8 mouse cellular contexts compared by ENCODE assay signal in genomic region chr9:57940861-57941638, GRCm38 (mm10). TPM values are rescaled to one million over a fixed set of nuclear protein-coding genes. Genes with fewer than 3 reads are reported as not detected.
DNase-seq lines count a peak whose midpoint lies in the region; ATAC-seq and TF ChIP-seq lines count a peak whose summit lies in the region.

No protein-coding gene starts in this region.

- peak overlapping the region; percentile 100 for H3K4me2 ChIP-seq in heart, embryonic 15.5 days
- peak overlapping the region; percentile 98 for H3K4me2 ChIP-seq in liver, postnatal 0 days (ENCODE audit: low read depth, low read length)

- H3K4me1 ChIP-seq in megakaryocyte, embryonic 14.5 days = peaks cover 95% of the 10 kb centered on the region
- H3K4me1 ChIP-seq in heart, embryonic 15.5 days (replicated peaks) = peaks cover 25% of the 10 kb centered on the region
- peaks cover 7% of the 10 kb centered on the region for H3K4me1 ChIP-seq in liver, postnatal 0 days (ENCODE audit: insufficient read depth)

- H3K27me3 ChIP-seq in megakaryocyte, embryonic 14.5 days (replicated peaks) = peaks cover 29% of the 10 kb centered on the region
- peaks cover 76% of the 10 kb centered on the region for H3K27me3 ChIP-seq in heart, embryonic 15.5 days
- H3K27me3 ChIP-seq in liver, postnatal 0 days (ENCODE audit: insufficient read depth, low read length) = peaks cover 73% of the 10 kb centered on the region

- no peak overlapping the region for H3K27ac ChIP-seq in heart, embryonic 15.5 days
- H3K27ac ChIP-seq in liver, postnatal 0 days (ENCODE audit: low read depth) = no peak overlapping the region

- 4% methylated on average over 28 of the region's 28 CpGs for WGBS in heart, embryonic 15.5 days
- 7% methylated on average over 27 of the region's 28 CpGs for WGBS in liver, postnatal 0 days (ENCODE audit: insufficient replicate concordance)

- peaks cover 11% of the 10 kb centered on the region for H3K36me3 ChIP-seq in megakaryocyte, embryonic 14.5 days (replicated peaks; ENCODE audit: low read length)
- no peaks in the 10 kb centered on the region for H3K36me3 ChIP-seq in heart, embryonic 15.5 days
- H3K36me3 ChIP-seq in liver, postnatal 0 days (replicated peaks; ENCODE audit: insufficient read depth, low read length) = no peaks in the 10 kb centered on the region

- H3K9ac ChIP-seq in heart, embryonic 15.5 days = peak overlapping the region; percentile 74
- H3K9ac ChIP-seq in liver, postnatal 0 days (replicated peaks) = no peak overlapping the region; the same call in 1 of the 2 replicates

- TF ChIP-seq CTCF in liver, postnatal 0 days (IDR thresholded peaks at IDR 0.05; ENCODE audit: low read depth) = no peak

- H3K9me3 ChIP-seq in megakaryocyte, embryonic 14.5 days = no peaks in the 10 kb centered on the region
- H3K9me3 ChIP-seq in heart, embryonic 15.5 days (replicated peaks) = no peaks in the 10 kb centered on the region
- no peaks in the 10 kb centered on the region for H3K9me3 ChIP-seq in liver, postnatal 0 days (ENCODE audit: low read length)

- peak; percentile 82 for DNase-seq in cerebellum, adult 9-11 months
- DNase-seq in liver, postnatal 0 days = no peak
- peak; percentile 45 for DNase-seq in thymus, postnatal 0 days (ENCODE audit: low spot score)
- no peak for DNase-seq in spleen, postnatal 10 days (ENCODE audit: low spot score in 2 of 2)

- no peak for ATAC-seq in megakaryocyte, adult 5-6 weeks (ENCODE audit: poor library complexity, severe bottlenecking)
- no peak for ATAC-seq in heart, embryonic 15.5 days (replicated peaks; ENCODE audit: insufficient number of reproducible peaks, insufficient read depth, low FRiP score, low read depth)
- no peak for ATAC-seq in liver, postnatal 0 days
- ATAC-seq in granulocyte monocyte progenitor cell, adult 5-6 weeks (replicated peaks; ENCODE audit: poor library complexity, severe bottlenecking) = no peak; the same call in 1 of the 2 replicates

- peak overlapping the region; percentile 96 for H3K4me3 ChIP-seq in megakaryocyte, embryonic 14.5 days (replicated peaks)
- peak overlapping the region; percentile 83 for H3K4me3 ChIP-seq in heart, embryonic 15.5 days
- peak overlapping the region; percentile 64 for H3K4me3 ChIP-seq in liver, postnatal 0 days (ENCODE audit: low read depth, low read length)

- TF ChIP-seq EP300 in liver, postnatal 0 days (IDR thresholded peaks at IDR 0.05; ENCODE audit: low read depth) = no peak

RNA-seq across cellular contexts. Expression of gene Sema7a, which starts 1.1 kb away (rescaled TPM):
- polyA plus RNA-seq in megakaryocyte, embryonic 14.5 days (2012; ENCODE audit: insufficient read depth, low replicate concordance) = 7.2 and 10.4 TPM in 2 replicates
- total RNA-seq in megakaryocyte, adult 5-6 weeks (2015) = 1.1 and 1.4 TPM in 2 replicates
- 3.9 and 5.0 TPM in 2 replicates for total RNA-seq in megakaryocyte, adult 5-6 weeks (2017)
- 0.58 and 0.66 TPM in 2 replicates for polyA plus RNA-seq in heart, embryonic 15.5 days (2015; fragmentation: Nextera tagmentation; extraction: Ambion mirVana)
- polyA plus RNA-seq in liver, postnatal 0 days (2015; fragmentation: Nextera tagmentation; extraction: Ambion mirVana) = 0.11 TPM in 1 of 2 replicates, not detected in the other
- 3.4 and 4.0 TPM in 2 replicates for polyA plus RNA-seq in thymus, postnatal 0 days (2015; fragmentation: Nextera tagmentation; extraction: Ambion mirVana)
- 0.51 TPM in 1 of 2 replicates, not detected in the other for total RNA-seq in granulocyte monocyte progenitor cell, adult 5-6 weeks (2014; fragmentation: Nextera tagmentation)
- total RNA-seq in granulocyte monocyte progenitor cell, adult 5-6 weeks (2017) = 0.26 TPM in 1 of 2 replicates, not detected in the other

RNA-seq across cellular contexts. Expression of gene Ubl7, which starts 30.3 kb away (rescaled TPM):
- 138 and 474 TPM in 2 replicates for polyA plus RNA-seq in megakaryocyte, embryonic 14.5 days (2012; ENCODE audit: insufficient read depth, low replicate concordance)
- 82.3 and 95.7 TPM in 2 replicates for total RNA-seq in megakaryocyte, adult 5-6 weeks (2015)
- 22.8 and 27.7 TPM in 2 replicates for total RNA-seq in megakaryocyte, adult 5-6 weeks (2017)
- 100 and 102 TPM in 2 replicates for polyA plus RNA-seq in heart, embryonic 15.5 days (2015; fragmentation: Nextera tagmentation; extraction: Ambion mirVana)
- polyA plus RNA-seq in liver, postnatal 0 days (2015; fragmentation: Nextera tagmentation; extraction: Ambion mirVana) = 51.2 and 51.4 TPM in 2 replicates
- 125 and 133 TPM in 2 replicates for polyA plus RNA-seq in thymus, postnatal 0 days (2015; fragmentation: Nextera tagmentation; extraction: Ambion mirVana)
- total RNA-seq in granulocyte monocyte progenitor cell, adult 5-6 weeks (2014; fragmentation: Nextera tagmentation) = 84.9 and 113 TPM in 2 replicates
- total RNA-seq in granulocyte monocyte progenitor cell, adult 5-6 weeks (2017) = 11.7 and 19.3 TPM in 2 replicates

Comparison
In these comparisons a context has a peak if more than half of its experiments do, and no peak if none do; other contexts are left out.
1. DNase-seq: peak in cerebellum, adult 9-11 months (single experiment) and thymus, postnatal 0 days (single experiment); none in liver, postnatal 0 days (single experiment) and spleen, postnatal 10 days (0 of 2).
2. Peak in every context shown above with its lines, with median percentiles within 50 percentile points of each other: H3K4me3 ChIP-seq.